Mouse (Mus musculus) lung, embryonic 15.5 days (tissue): ENCODE measurements at regions not wholly inside any gene's neighbourhood (a gene's known extent, or its start where the extent isn't known, plus 50 kb on each side); places are given as distances from the start of the nearest gene placed in this dataset.

Experiments used
- ATAC-seq: fragments of 200-750 bp; cut with Nextera tagmentation; 2 replicates; pipeline ENCODE4 v1.8.0; 2017; ENCODE audit warnings: moderate number of reproducible peaks, borderline replicate concordance; ENCODE audit not compliant: low FRiP score, low TSS enrichment; ENCODE audit errors: extremely low read depth
- H3K27ac ChIP-seq: fragments of 300-500 bp; sonication (generic); 2 replicates; pipeline ENCODE4 v1.5.1; 2015; ENCODE audit warnings: moderate library complexity, mild to moderate bottlenecking, inconsistent platforms
- H3K27me3 ChIP-seq: fragments of 300-500 bp; sonication (generic); 2 replicates; pipeline ENCODE4 v1.6.1; 2015; ENCODE audit warnings: inconsistent platforms
- H3K36me3 ChIP-seq: fragments of 300-500 bp; sonication (generic); 2 replicates; pipeline ENCODE4 v1.6.1; 2015; ENCODE audit warnings: inconsistent platforms
- H3K4me1 ChIP-seq: fragments of 300-500 bp; sonication (generic); 2 replicates; pipeline ENCODE4 v1.6.1; 2015; ENCODE audit warnings: inconsistent platforms
- H3K4me2 ChIP-seq: fragments of 300-500 bp; sonication (generic); 2 replicates; pipeline ENCODE4 v1.6.1; 2015; ENCODE audit warnings: inconsistent platforms, mild to moderate bottlenecking, moderate library complexity
- H3K4me3 ChIP-seq: fragments of 300-500 bp; sonication (generic); 2 replicates; pipeline ENCODE4 v1.5.1; 2015; ENCODE audit warnings: mild to moderate bottlenecking, inconsistent platforms
- H3K9ac ChIP-seq: fragments of 300-500 bp; sonication (generic); 2 replicates; pipeline ENCODE4 v1.6.1; 2015; ENCODE audit warnings: inconsistent platforms
- H3K9me3 ChIP-seq: fragments of 300-500 bp; sonication (generic); 2 replicates; pipeline ENCODE4 v1.6.1; 2016; ENCODE audit warnings: inconsistent platforms
- WGBS: fragments of 180-500 bp; shearing (Covaris S2); methylation state at CpG from one replicate; pipeline ENCODE4 v1.1.7; 2015; 5-methylcytosine and 5-hydroxymethylcytosine counted together

DNA sequence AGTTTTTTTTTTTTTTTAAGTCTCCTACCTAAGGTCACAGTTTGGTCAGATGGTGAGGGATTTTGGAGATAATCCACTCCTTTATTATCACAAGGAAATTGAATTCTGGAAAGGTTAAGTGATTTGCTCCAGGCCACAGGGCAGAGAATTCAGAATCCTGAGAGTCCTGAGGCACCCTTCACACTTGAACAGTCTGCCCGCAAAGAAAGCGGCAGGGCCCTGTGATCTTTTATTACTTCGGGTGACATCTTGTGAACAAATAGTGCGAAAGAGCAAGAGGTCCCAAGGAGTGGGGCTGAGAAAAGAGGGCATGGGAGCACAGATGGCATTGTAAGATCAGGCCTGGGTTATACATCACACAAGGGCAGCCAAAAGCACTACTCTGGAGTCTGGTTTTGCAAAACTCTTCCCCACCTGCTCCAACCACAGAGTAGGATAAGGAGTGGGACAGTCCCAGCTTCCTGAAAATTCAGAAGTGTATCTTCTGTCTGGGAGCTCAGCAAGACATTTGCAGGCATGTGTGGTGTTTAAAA, 150.5 kb upstream of the Wdr11 start:
- no peak overlapping the region for H3K4me3 ChIP-seq
- no peak overlapping the region for H3K9ac ChIP-seq
- WGBS, result 66% methylated on average over 4 of the region's 4 CpGs
- H3K27me3 ChIP-seq, result no peaks in the 10 kb centered on the region
- no peaks in the 10 kb centered on the region for H3K36me3 ChIP-seq
- no peaks in the 10 kb centered on the region for H3K9me3 ChIP-seq
- no peak for ATAC-seq
- no peaks in the 10 kb centered on the region for H3K4me1 ChIP-seq
- no peak overlapping the region for H3K4me2 ChIP-seq
- no peak overlapping the region for H3K27ac ChIP-seq

DNA sequence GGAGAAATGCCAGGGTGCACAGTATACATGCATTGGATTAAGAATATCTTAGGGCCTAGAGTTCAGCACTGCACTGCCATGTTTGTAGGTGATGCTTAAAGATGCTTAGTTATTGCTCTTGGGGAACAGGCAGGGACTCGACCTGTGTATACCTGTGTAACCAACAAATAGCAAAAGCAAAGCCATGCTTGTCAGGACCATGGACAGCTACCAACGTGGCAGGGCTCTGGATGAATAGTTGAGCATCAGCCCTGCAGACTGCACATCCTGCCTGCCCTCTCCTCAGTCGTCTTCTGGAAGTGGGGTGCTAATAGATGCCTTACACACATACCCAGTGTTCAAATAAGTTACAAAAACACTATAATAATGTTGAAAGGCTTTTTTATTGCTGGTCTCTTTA, 122.2 kb upstream of the Wdr11 start:
- ATAC-seq, result no peak

DNA sequence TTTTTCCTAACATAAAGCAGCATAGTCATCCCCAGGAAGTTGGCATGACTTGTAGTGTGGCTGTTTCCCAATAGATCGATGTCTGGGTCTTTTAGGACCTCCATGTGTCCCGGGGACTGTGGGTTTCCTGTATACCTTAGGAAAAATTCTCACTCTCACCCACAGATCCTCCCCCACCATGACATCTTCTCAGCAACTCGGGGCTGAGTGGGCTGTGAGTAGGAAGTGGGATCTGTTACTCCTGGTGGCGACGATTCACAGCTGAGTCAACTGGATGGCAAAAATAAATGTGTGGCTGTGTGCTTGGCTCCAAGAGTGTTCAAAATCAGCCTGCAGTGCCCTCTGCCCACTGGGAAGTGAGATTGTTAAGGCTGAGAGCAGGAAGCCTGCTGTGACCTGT, 107.9 kb upstream of the Wdr11 start:
- H3K4me1 ChIP-seq, result no peaks in the 10 kb centered on the region
- no peak overlapping the region for H3K4me2 ChIP-seq
- H3K27me3 ChIP-seq, result no peaks in the 10 kb centered on the region
- no peak overlapping the region for H3K4me3 ChIP-seq
- H3K9ac ChIP-seq, result no peak overlapping the region
- H3K36me3 ChIP-seq, result no peaks in the 10 kb centered on the region
- WGBS, result 72% methylated on average over 5 of the region's 5 CpGs
- H3K9me3 ChIP-seq, result no peaks in the 10 kb centered on the region
- H3K27ac ChIP-seq, result no peak overlapping the region
- no peak for ATAC-seq

More for the DNA sequence above, 122.2 kb upstream of the Wdr11 start:
- Histone ChIP-seq H3K4me1 (no peaks in the 10 kb centered on the region), H3K4me3 (no peak overlapping the region), H3K36me3 (no peaks in the 10 kb centered on the region), H3K4me2 (no peak overlapping the region), H3K27ac (no peak overlapping the region), H3K27me3 (no peaks in the 10 kb centered on the region), H3K9me3 (no peaks in the 10 kb centered on the region), H3K9ac (no peak overlapping the region)
- WGBS, result 3% methylated on average over 3 of the region's 3 CpGs

DNA sequence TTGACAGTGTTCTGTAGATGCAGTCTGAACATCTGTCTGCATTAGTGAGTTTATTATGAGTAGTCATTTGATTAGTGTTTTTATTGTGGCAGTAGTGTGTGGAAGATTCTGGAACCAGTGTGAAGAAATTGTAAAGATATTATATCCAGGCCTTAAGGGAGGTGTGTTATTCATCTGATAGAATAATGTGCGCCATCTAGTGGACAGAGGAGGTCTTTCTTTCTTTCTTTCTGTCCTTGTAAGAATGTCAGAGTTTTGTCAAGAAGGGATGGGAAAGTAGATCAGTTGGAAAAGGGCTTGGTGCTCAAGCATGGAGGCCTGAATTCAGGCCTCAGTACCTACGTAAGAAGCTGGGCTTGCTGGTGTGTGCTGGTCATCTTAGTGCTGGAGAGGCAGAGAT, 84.8 kb upstream of the Wdr11 start:
- no peak for ATAC-seq
- Histone ChIP-seq H3K27me3 (no peaks in the 10 kb centered on the region), H3K4me3 (no peak overlapping the region), H3K4me1 (no peaks in the 10 kb centered on the region), H3K27ac (no peak overlapping the region), H3K36me3 (no peaks in the 10 kb centered on the region), H3K9me3 (no peaks in the 10 kb centered on the region), H3K9ac (no peak overlapping the region), H3K4me2 (no peak overlapping the region)
- WGBS, result 26% methylated on average over 2 of the region's 2 CpGs

DNA sequence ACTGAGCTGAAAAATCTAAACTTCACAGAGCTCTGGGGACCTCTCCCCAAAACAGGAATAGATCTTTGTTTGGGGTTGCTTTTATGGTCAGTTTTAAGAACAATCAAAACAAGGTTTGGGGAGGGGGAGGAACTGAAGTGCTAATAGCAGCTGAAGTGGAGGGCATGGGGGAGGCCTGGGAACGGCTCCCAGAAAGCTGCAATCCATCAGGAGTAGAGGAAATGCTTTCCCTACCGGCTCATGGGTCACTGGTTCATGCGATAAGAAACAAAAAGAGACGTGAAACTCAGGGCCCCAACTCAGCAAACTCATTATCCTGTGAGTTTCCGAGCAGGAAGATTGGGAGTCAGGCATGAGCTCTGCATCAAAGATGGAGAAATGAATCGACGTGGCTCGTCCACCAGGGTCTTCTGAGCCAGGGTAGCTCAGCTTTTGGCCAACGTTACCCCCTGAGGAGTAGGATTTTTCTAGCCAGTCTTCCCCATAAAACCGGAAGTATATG, 82.0 kb upstream of the Wdr11 start:
- no peak for ATAC-seq
- Histone ChIP-seq H3K36me3 (no peaks in the 10 kb centered on the region), H3K27ac (no peak overlapping the region), H3K4me3 (no peak overlapping the region), H3K9me3 (no peaks in the 10 kb centered on the region), H3K4me2 (no peak overlapping the region), H3K9ac (no peak overlapping the region), H3K27me3 (no peaks in the 10 kb centered on the region), H3K4me1 (no peaks in the 10 kb centered on the region)
- 36% methylated on average over 10 of the region's 10 CpGs for WGBS

DNA sequence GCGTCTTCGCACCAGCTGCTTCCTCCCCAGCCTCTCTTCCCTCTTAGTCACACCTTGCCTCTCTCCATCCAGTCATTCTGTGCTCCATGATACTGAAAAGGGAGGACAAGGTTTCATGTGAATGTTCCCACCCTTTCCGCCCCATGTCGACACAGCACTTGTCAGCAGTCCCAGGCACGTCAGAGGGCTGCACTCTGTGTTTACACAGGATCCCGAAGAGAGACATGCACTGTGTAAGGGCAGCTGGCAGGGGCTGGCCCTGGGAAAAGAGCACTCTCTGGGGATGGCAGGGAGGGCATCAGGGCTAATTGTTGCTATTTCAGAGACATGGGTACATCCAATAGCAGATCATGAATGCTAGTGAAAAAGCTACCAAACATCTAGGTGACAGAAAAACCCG, 77.0 kb upstream of the Wdr11 start:
- ATAC-seq, result 0 out of 2 replicates have a peak, but pooled peaks have one; percentile 23
- Histone ChIP-seq H3K4me1 (no peaks in the 10 kb centered on the region), H3K36me3 (no peaks in the 10 kb centered on the region), H3K27me3 (no peaks in the 10 kb centered on the region), H3K9me3 (no peaks in the 10 kb centered on the region), H3K4me2 (no peak overlapping the region), H3K27ac (no peak overlapping the region), H3K4me3 (no peak overlapping the region), H3K9ac (no peak overlapping the region)
- 13% methylated on average over 7 of the region's 7 CpGs for WGBS

DNA sequence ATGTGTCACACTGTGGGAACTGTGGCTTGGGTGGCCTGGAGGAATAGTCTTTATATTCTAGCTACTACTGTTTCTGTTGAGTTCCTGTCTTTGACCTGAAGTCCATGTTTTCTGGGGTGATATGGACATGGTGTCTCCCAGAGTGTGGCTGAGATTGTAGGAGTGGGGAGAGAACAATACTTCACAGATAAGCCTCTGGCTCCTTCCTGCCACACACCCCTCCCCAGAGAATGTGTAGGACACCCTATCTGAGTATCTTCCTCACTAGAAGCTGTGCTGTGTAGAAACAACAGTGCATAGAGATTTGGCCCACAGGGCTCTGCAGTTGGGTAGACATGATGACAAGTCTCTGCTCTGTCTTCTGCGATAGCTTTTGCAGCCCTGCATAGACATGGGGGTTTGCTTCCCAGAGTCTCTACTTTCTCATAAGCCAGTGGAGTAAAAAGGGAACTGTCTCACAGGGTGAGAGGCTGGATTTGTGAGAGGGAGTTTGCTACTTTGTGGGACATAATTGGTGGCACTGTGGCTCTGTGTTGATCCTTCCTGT, 67.2 kb upstream of the Wdr11 start:
- Histone ChIP-seq H3K27ac (no peak overlapping the region), H3K4me1 (no peaks in the 10 kb centered on the region), H3K9ac (no peak overlapping the region), H3K27me3 (no peaks in the 10 kb centered on the region), H3K9me3 (no peaks in the 10 kb centered on the region), H3K4me2 (no peak overlapping the region), H3K4me3 (no peak overlapping the region), H3K36me3 (no peaks in the 10 kb centered on the region)
- ATAC-seq, result no peak
- 90% methylated on average over 1 of the region's 1 CpGs for WGBS

DNA sequence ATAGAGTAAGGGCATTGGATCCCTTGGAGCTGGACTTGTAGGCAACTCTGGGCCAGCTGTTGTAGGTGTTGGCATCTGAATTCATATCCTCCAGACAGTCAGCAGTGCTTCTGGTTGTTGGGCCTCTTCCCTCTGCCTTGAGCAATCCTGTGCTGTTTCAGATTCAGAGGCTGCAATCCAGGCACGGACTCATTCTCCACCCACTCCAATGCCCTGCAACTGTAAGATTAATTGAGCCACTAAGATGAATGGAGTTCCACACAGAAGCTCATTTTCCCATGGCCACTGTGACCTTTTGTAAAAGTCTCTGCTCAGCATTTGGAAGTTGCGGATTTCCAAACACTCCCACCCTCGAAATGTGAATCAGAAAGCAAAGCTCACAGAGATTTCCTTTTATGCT, 65.7 kb upstream of the Wdr11 start:
- H3K36me3 ChIP-seq, result no peaks in the 10 kb centered on the region
- no peak overlapping the region for H3K4me2 ChIP-seq
- H3K4me3 ChIP-seq, result no peak overlapping the region
- no peak overlapping the region for H3K27ac ChIP-seq
- no peak for ATAC-seq
- WGBS, result 52% methylated on average over 3 of the region's 3 CpGs
- H3K4me1 ChIP-seq, result no peaks in the 10 kb centered on the region
- H3K9ac ChIP-seq, result no peak overlapping the region
- H3K9me3 ChIP-seq, result no peaks in the 10 kb centered on the region
- H3K27me3 ChIP-seq, result no peaks in the 10 kb centered on the region

DNA sequence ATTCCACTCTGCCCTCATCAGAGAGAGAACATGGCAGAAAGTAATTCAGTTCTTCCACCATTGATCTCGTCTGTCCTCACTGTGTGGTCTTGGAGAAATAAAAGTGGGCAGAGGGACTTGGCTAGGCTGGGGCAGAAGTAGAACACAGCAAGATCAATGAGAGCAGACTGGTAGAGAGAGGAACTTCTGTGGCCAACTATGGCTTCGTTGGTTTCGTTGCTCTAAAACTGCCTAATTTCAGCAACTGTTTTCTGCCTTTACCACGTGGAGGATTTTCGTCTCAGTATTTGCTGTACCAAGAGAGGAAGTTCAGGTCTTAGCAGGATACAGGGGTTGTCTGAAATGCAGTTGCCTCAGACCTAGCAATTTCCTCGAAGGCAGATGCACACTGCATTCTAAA, 63.4 kb upstream of the Wdr11 start:
- H3K9ac ChIP-seq, result no peak overlapping the region
- H3K27me3 ChIP-seq, result no peaks in the 10 kb centered on the region
- no peak overlapping the region for H3K4me2 ChIP-seq
- WGBS, result 62% methylated on average over 6 of the region's 6 CpGs
- no peak overlapping the region for H3K4me3 ChIP-seq
- H3K36me3 ChIP-seq, result no peaks in the 10 kb centered on the region
- no peak overlapping the region for H3K27ac ChIP-seq
- H3K9me3 ChIP-seq, result no peaks in the 10 kb centered on the region
- no peaks in the 10 kb centered on the region for H3K4me1 ChIP-seq
- ATAC-seq, result no peak

DNA sequence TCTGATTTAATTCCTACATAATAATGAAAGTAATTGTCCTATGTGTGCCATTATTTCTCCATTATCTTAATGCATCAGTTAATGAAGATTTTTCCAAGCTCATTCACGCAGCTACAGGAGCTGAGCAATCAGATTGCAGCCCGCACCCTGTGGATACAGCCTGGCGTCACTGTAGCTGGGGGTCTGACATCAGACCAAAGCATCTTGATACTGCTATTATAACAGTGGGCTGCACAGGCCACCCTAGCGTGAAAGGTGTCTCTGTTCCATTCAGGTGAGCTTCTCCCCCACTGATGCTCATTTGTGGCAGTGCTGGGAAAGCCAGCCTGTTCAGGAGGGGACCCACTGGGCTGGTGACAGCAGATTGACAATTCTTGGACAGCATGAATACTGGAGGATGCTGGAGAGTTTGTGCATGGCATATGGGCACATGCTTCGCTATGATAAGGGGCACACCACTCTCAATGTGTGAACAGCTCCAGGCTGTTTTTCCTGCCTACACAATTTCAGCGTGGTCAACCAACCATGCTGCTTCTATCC, 58.2 kb upstream of the Wdr11 start:
- H3K9me3 ChIP-seq, result no peaks in the 10 kb centered on the region
- H3K9ac ChIP-seq, result no peak overlapping the region
- H3K27ac ChIP-seq, result no peak overlapping the region
- no peak overlapping the region for H3K4me2 ChIP-seq
- H3K4me1 ChIP-seq, result no peaks in the 10 kb centered on the region
- no peaks in the 10 kb centered on the region for H3K36me3 ChIP-seq
- no peak for ATAC-seq
- no peak overlapping the region for H3K4me3 ChIP-seq
- 70% methylated on average over 6 of the region's 6 CpGs for WGBS
- no peaks in the 10 kb centered on the region for H3K27me3 ChIP-seq
